Mouse (Mus musculus) MEL (cell line): Measurements from ENCODE around the gene D030056L22Rik. TPM values are rescaled to one million over a fixed set of nuclear protein-coding genes. Genes with fewer than 3 reads are reported as not detected.

Source experiments
- DNase-seq: peaks from one replicate; pipeline ENCODE4 v3.0.0; 2011; ENCODE audit warnings: low read depth, low spot score
- H3K27ac ChIP-seq: 2 replicates; pipeline ENCODE4 v1.5.1; 2012; ENCODE audit warnings: low read depth, mild to moderate bottlenecking, control low read depth, low read length, moderate library complexity; ENCODE audit not compliant: control insufficient read depth
- H3K27me3 ChIP-seq, 2 experiments: fragments of 150-350 bp in 1 of 2; sonication (generic) in 1 of 2; 2 replicates each; pipeline ENCODE4 v1.6.1; 2012; ENCODE audit warnings: low read length in 2 of 2, mild to moderate bottlenecking in 2 of 2, improper control_type of control experiment in 1 of 2, moderate library complexity in 1 of 2; ENCODE audit not compliant: insufficient read depth in 2 of 2, control insufficient read depth in 1 of 2
- H3K36me3 ChIP-seq, 2 experiments: 2 replicates each; pipeline ENCODE4 v1.6.1; 2012 to 2014; ENCODE audit warnings: low read length in 2 of 2, improper control_type of control experiment in 1 of 2, inconsistent platforms in 1 of 2, mild to moderate bottlenecking in 1 of 2; ENCODE audit not compliant: insufficient read depth in 2 of 2, control insufficient read depth in 1 of 2
- H3K4me1 ChIP-seq, 2 experiments: fragments of 150-350 bp in 1 of 2; sonication (generic) in 1 of 2; 2 replicates each; pipeline ENCODE4 v1.6.1; 2012; ENCODE audit warnings: low read length in 2 of 2, improper control_type of control experiment in 1 of 2, mild to moderate bottlenecking in 1 of 2; ENCODE audit not compliant: insufficient read depth in 2 of 2, control insufficient read depth in 1 of 2
- H3K4me3 ChIP-seq, 2 experiments: fragments of 150-350 bp in 1 of 2; sonication (generic) in 1 of 2; 2 replicates each; pipeline ENCODE4 v1.5.1; 2012; ENCODE audit warnings: low read depth in 2 of 2, low read length in 2 of 2, mild to moderate bottlenecking in 2 of 2, moderate library complexity in 2 of 2, control low read depth in 1 of 2, improper control_type of control experiment in 1 of 2; ENCODE audit not compliant: control insufficient read depth in 1 of 2, insufficient read depth in 1 of 2
- H3K79me2 ChIP-seq: 2 replicates; pipeline ENCODE4 v1.6.1; 2012; ENCODE audit warnings: mild to moderate bottlenecking, low read length, moderate library complexity; ENCODE audit not compliant: control insufficient read depth, poor library complexity, insufficient read depth
- H3K9ac ChIP-seq: 2 replicates; pipeline ENCODE4 v1.6.1; 2012; ENCODE audit warnings: low read depth, mild to moderate bottlenecking, control low read depth, low read length, moderate library complexity; ENCODE audit not compliant: control insufficient read depth, poor library complexity, severe bottlenecking
- H3K9me3 ChIP-seq: fragments of 150-350 bp; sonication (generic); replicated peaks from 2 replicates; pipeline ENCODE4 v1.6.1; 2012; ENCODE audit warnings: mild to moderate bottlenecking, low read length, improper control_type of control experiment, moderate library complexity; ENCODE audit not compliant: insufficient read depth
- BHLHE40 ChIP-seq: IDR thresholded peaks from 2 replicates; pipeline ENCODE4 v1.6.1; 2012; ENCODE audit warnings: low read depth, mild to moderate bottlenecking, inconsistent platforms, low read length, improper control_type of control experiment, borderline replicate concordance
- CHD1 ChIP-seq: IDR thresholded peaks from 2 replicates; pipeline ENCODE4 v1.6.1; 2012; ENCODE audit warnings: low read depth, mild to moderate bottlenecking, inconsistent platforms, low read length, improper control_type of control experiment
- E2F4 ChIP-seq: IDR thresholded peaks from 2 replicates; pipeline ENCODE4 v1.6.1; 2011; ENCODE audit warnings: low read depth, low read length, improper control_type of control experiment, borderline replicate concordance
- ELF1 ChIP-seq: IDR thresholded peaks from 2 replicates; pipeline ENCODE4 v1.6.1; 2014; ENCODE audit warnings: low read depth, mild to moderate bottlenecking, inconsistent platforms, low read length, improper control_type of control experiment, moderate library complexity
- EP300 ChIP-seq, 2 experiments: IDR thresholded peaks; 2 replicates each; pipeline ENCODE4 v1.6.1; 2011; ENCODE audit warnings: improper control_type of control experiment in 2 of 2, low read length in 2 of 2, low read depth in 1 of 2, mild to moderate bottlenecking in 1 of 2
- ETS1 ChIP-seq: IDR thresholded peaks from 2 replicates; pipeline ENCODE4 v1.6.1; 2012; ENCODE audit warnings: low read depth, mild to moderate bottlenecking, inconsistent platforms, low read length, improper control_type of control experiment, moderate library complexity
- GABPA ChIP-seq: IDR thresholded peaks from 2 replicates; pipeline ENCODE4 v1.6.1; 2012; ENCODE audit warnings: low read depth, mild to moderate bottlenecking, inconsistent platforms, low read length, improper control_type of control experiment, moderate library complexity
- GATA1 ChIP-seq: IDR thresholded peaks from 2 replicates; pipeline ENCODE4 v1.6.1; 2011; ENCODE audit warnings: low read depth, low read length, improper control_type of control experiment
- JUND ChIP-seq: IDR thresholded peaks from 2 replicates; pipeline ENCODE4 v1.6.1; 2011; ENCODE audit warnings: low read depth, mild to moderate bottlenecking, improper control_type of control experiment, low read length
- MAFK ChIP-seq: IDR thresholded peaks from 2 replicates; pipeline ENCODE4 v1.6.1; 2011; ENCODE audit warnings: low read depth, mild to moderate bottlenecking, low read length, improper control_type of control experiment, borderline replicate concordance
- MAX ChIP-seq: IDR thresholded peaks from 2 replicates; pipeline ENCODE4 v1.6.1; 2011; ENCODE audit warnings: low read length, improper control_type of control experiment
- MEF2A ChIP-seq: IDR thresholded peaks from 2 replicates; pipeline ENCODE4 v1.6.1; 2014; ENCODE audit warnings: low read depth, mild to moderate bottlenecking, inconsistent platforms, low read length, improper control_type of control experiment; ENCODE audit not compliant: poor library complexity, insufficient replicate concordance, severe bottlenecking; ENCODE audit errors: extremely low read depth
- MXI1 ChIP-seq: IDR thresholded peaks from 2 replicates; pipeline ENCODE4 v1.6.1; 2011; ENCODE audit warnings: mild to moderate bottlenecking, low read depth, low read length, improper control_type of control experiment
- MYC ChIP-seq: IDR thresholded peaks from 2 replicates; pipeline ENCODE4 v1.6.1; 2011; ENCODE audit warnings: low read depth, mild to moderate bottlenecking, low read length, improper control_type of control experiment, moderate library complexity
- POLR2A ChIP-seq, 2 experiments: IDR thresholded peaks; 2 replicates each; pipeline ENCODE4 v1.6.1; 2011 to 2012; ENCODE audit warnings: low read length in 2 of 2, mild to moderate bottlenecking in 2 of 2, control low read depth in 1 of 2, improper control_type of control experiment in 1 of 2, low read depth in 1 of 2, moderate library complexity in 1 of 2; ENCODE audit not compliant: control insufficient read depth in 1 of 2, insufficient read depth in 1 of 2, poor library complexity in 1 of 2
- POLR2AphosphoS5 ChIP-seq: IDR thresholded peaks from 2 replicates; pipeline ENCODE4 v1.6.1; 2012; ENCODE audit warnings: low read depth, borderline replicate concordance, mild to moderate bottlenecking, inconsistent platforms, low read length, moderate library complexity, mixed read lengths
- RAD21 ChIP-seq: IDR thresholded peaks from 2 replicates; pipeline ENCODE4 v1.6.1; 2011; ENCODE audit warnings: mild to moderate bottlenecking, low read depth, low read length, improper control_type of control experiment
- RCOR1 ChIP-seq: IDR thresholded peaks from 2 replicates; pipeline ENCODE4 v1.6.1; 2012; ENCODE audit warnings: low read depth, mild to moderate bottlenecking, inconsistent platforms, low read length, improper control_type of control experiment
- SIN3A ChIP-seq: IDR thresholded peaks from 2 replicates; pipeline ENCODE4 v1.6.1; 2012; ENCODE audit warnings: low read length, improper control_type of control experiment, inconsistent platforms
- TCF12 ChIP-seq: IDR thresholded peaks from 2 replicates; pipeline ENCODE4 v1.6.1; 2014; ENCODE audit warnings: low read depth, mild to moderate bottlenecking, inconsistent platforms, low read length, improper control_type of control experiment, moderate library complexity
- UBTF ChIP-seq: IDR thresholded peaks from 2 replicates; pipeline ENCODE4 v1.6.1; 2012; ENCODE audit warnings: low read depth, mild to moderate bottlenecking, inconsistent platforms, low read length, improper control_type of control experiment, moderate library complexity, borderline replicate concordance; ENCODE audit not compliant: insufficient read depth
- USF1 ChIP-seq: IDR thresholded peaks from 2 replicates; pipeline ENCODE4 v1.6.1; 2014; ENCODE audit warnings: low read depth, mild to moderate bottlenecking, inconsistent platforms, low read length, improper control_type of control experiment, moderate library complexity
- polyA plus RNA-seq, 2 experiments: library from polyadenylated mRNA; stranded (reverse) in 1 of 2; unstranded in 1 of 2; fragments of >175 nt in 1 of 2; fragments of >200 nt in 1 of 2; gene quantifications; 2 replicates each; pipeline versions ENCODE4 v1.2.1 to v1.2.4; 2012; ENCODE audit warnings: low replicate concordance in 2 of 2, low read depth in 1 of 2; ENCODE audit not compliant: insufficient read length in 2 of 2, insufficient read depth in 1 of 2, missing spikeins in 1 of 2
- total RNA-seq: library from RNA; depleted of rRNA; stranded (reverse); fragments of 300-350 nt; gene quantifications from 2 replicates; pipeline ENCODE4 v1.2.3, GENCODE M21; 2012

Gene D030056L22Rik
- total and polyA plus RNA-seq, 3 experiments, result 27.0 to 29.0 TPM; not detected in 1

DNA sequence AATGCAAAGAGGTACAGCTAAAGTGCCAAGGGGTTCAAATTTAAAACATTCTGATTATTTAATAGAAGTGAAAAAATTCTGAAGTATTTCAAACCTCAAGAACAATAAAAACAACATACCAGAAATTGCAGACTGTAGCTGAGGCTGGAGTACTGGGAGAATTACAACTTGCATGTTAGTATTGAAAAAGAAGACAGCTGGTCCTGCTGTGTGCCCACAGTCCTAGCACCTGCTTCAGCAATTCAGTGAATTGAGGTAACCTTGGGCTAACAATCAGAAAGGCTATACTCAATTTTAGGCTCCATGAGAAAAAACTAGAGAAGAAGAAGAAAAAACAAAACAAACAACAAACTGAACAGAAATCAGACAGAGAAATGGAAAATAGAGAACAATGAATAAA, 4.9 kb upstream of the D030056L22Rik start:
- Histone ChIP-seq H3K27me3 (no peaks in the 10 kb centered on the region), H3K27ac (no peak overlapping the region)
- TF ChIP-seq GATA1 (no peak), BHLHE40 (no peak), E2F4 (no peak), ELF1 (no peak), ETS1 (no peak), POLR2A (IDR thresholded peaks at IDR 0.05; ENCODE audit: control insufficient read depth in 1 of 2, insufficient read depth in 1 of 2, low read depth in 1 of 2, low read length in 2 of 2, poor library complexity in 1 of 2) (no peak), RCOR1 (no peak), CHD1 (no peak), RAD21 (no peak), MXI1 (no peak)
- TF ChIP-seq, all 39 proteins: peak for 0
- peaks cover 2% of the 10 kb centered on the region; the same call in 1 of the 2 replicates for H3K79me2 ChIP-seq
- H3K4me1 ChIP-seq, result no peaks in the 10 kb centered on the region
- H3K36me3 ChIP-seq, result peaks cover 0 to 4% of the 10 kb centered on the region in 2 experiments; a peak in 1 of 4 replicates
- H3K4me3 ChIP-seq, result no peak overlapping the region
- no peak for DNase-seq
- H3K9ac ChIP-seq, result no peak overlapping the region
- H3K9me3 ChIP-seq, result no peaks in the 10 kb centered on the region

DNA sequence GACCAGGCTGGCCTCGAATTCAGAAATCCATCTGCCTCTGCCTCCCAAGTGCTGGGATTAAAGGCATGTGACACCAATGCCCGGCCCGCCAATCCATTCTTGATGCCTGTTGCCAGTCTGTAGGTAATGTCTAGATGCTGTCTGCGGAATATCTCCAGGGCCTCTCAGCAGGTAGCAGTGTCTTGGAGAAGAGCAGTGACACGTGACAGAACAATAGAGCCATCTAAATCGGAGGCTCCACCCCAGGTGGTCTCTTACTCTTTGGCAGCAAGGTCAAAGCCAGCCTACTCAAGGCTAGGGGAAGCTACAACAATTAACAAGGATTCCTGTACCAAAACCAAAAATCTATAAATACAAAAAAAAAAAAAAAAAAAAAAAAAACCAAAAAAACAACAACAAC, 2.1 kb upstream of the D030056L22Rik start:
- DNase-seq, result no peak

DNA sequence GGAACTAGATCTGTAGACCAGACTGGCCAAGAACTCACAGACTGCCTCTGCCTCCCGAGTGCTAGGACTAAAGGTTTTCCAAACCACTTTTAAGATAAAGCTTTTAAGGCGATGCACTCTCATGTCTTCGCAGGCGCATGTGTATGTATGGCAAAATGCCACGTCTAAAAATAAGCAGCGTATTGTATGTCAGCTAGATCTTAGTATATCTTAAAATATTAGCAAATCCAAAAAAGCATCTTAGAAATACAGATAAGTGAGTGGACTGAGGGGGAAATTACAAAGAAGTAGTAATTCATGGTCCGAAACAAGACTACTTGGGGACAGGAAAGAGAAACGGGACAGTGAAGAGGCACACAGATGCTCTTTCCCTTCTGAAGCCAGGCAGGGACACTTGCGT, 1.4 kb upstream of the D030056L22Rik start:
- DNase-seq, result peak; percentile 78
- Histone ChIP-seq H3K4me3 (peak overlapping the region; percentile 58 to 77), H3K79me2 (peaks cover 32% of the 10 kb centered on the region), H3K9ac (peak overlapping the region; percentile 98), H3K36me3 (peaks cover 3 to 10% of the 10 kb centered on the region in 2 experiments; a peak in 3 of 4 replicates), H3K27ac (peak overlapping the region; percentile 98), H3K9me3 (no peaks in the 10 kb centered on the region), H3K4me1 (peaks cover 0 to 6% of the 10 kb centered on the region in 2 experiments; a peak in 1 of 4 replicates), H3K27me3 (no peaks in the 10 kb centered on the region)
- TF ChIP-seq POLR2AphosphoS5 (no peak), GABPA (no peak), MAFK (no peak), EP300 (IDR thresholded peaks at IDR 0.05; ENCODE audit: low read depth in 1 of 2, low read length in 2 of 2) (peak in 1 of 2 experiments; percentile 17; a peak in 1 of 4 replicates), SIN3A (peak; percentile 12), MAX (peak; percentile 42; the same call in 1 of the 2 replicates), JUND (no peak), ELF1 (no peak), GATA1 (0 out of 2 replicates have a peak, but pooled peaks have one; percentile 28), UBTF (no peak), MYC (peak; percentile 58; the same call in 1 of the 2 replicates), MXI1 (peak; percentile 76; the same call in 1 of the 2 replicates), TCF12 (no peak; the same call in 1 of the 2 replicates), MEF2A (peak; percentile 68; the same call in 1 of the 2 replicates), POLR2A (IDR thresholded peaks at IDR 0.05; ENCODE audit: control insufficient read depth in 1 of 2, insufficient read depth in 1 of 2, low read depth in 1 of 2, low read length in 2 of 2, poor library complexity in 1 of 2) (no peak), RCOR1 (0 out of 2 replicates have a peak, but pooled peaks have one; percentile 26), USF1 (no peak)

More for the DNA sequence above, 2.1 kb upstream of the D030056L22Rik start:
- Histone ChIP-seq H3K79me2 (peaks cover 28% of the 10 kb centered on the region), H3K27ac (no peak overlapping the region), H3K4me1 (peaks cover 0 to 6% of the 10 kb centered on the region in 2 experiments; a peak in 1 of 4 replicates), H3K9ac (no peak overlapping the region), H3K9me3 (no peaks in the 10 kb centered on the region), H3K36me3 (peaks cover 3 to 10% of the 10 kb centered on the region in 2 experiments; a peak in 3 of 4 replicates), H3K4me3 (no peak overlapping the region), H3K27me3 (no peaks in the 10 kb centered on the region)
- no peak for TF ChIP-seq POLR2A (IDR thresholded peaks at IDR 0.05; ENCODE audit: control insufficient read depth in 1 of 2, insufficient read depth in 1 of 2, low read depth in 1 of 2, low read length in 2 of 2, poor library complexity in 1 of 2)
- TF ChIP-seq GABPA, result no peak
- TF ChIP-seq MAX, result no peak
